Mouse (Mus musculus) myocyte (in vitro differentiated cells): ENCODE results near the gene Camk2d. TPM values are rescaled to one million over a fixed set of nuclear protein-coding genes. Genes with fewer than 3 reads are reported as not detected.
A peak's percentile ranks its signal among the peaks of the same experiment; 100 is the strongest.

Source experiments
- H3K27me3 ChIP-seq: one replicate; pipeline ENCODE4 v1.6.1; 2011; ENCODE audit not compliant: control insufficient read depth, insufficient read depth, insufficient read length
- H3K36me3 ChIP-seq: one replicate; pipeline ENCODE4 v1.6.1; 2011; ENCODE audit not compliant: control insufficient read depth, insufficient read depth
- H3K4me2 ChIP-seq: one replicate; pipeline ENCODE4 v1.6.1; 2011; ENCODE audit warnings: low read depth, control low read depth
- H3K4me3 ChIP-seq: one replicate; pipeline ENCODE4 v1.5.1; 2011; ENCODE audit warnings: mild to moderate bottlenecking, control low read depth, moderate library complexity
- H3K79me2 ChIP-seq: one replicate; pipeline ENCODE4 v1.6.1; 2011; ENCODE audit not compliant: control insufficient read depth, insufficient read depth
- H3ac ChIP-seq: one replicate; pipeline ENCODE4 v1.6.1; 2011; ENCODE audit not compliant: control insufficient read depth, insufficient read length
- CEBPB ChIP-seq: IDR thresholded peaks from 2 replicates; pipeline ENCODE4 v1.6.1; 2011; ENCODE audit warnings: mild to moderate bottlenecking, moderate library complexity; ENCODE audit not compliant: poor library complexity, insufficient read depth, severe bottlenecking
- E2F4 ChIP-seq: IDR thresholded peaks from one replicate; pipeline ENCODE4 v1.6.1; 2011; ENCODE audit warnings: mild to moderate bottlenecking, control low read depth, moderate library complexity; ENCODE audit not compliant: insufficient read depth
- MAX ChIP-seq: IDR thresholded peaks from one replicate; pipeline ENCODE4 v1.6.1; 2011; ENCODE audit warnings: low read depth, mild to moderate bottlenecking, control low read depth
- MYOD1 ChIP-seq, 3 experiments: IDR thresholded peaks; one replicate each; pipeline ENCODE4 v1.6.1; 2011; ENCODE audit warnings: control low read depth in 2 of 3, low read depth in 2 of 3, mild to moderate bottlenecking in 2 of 3, moderate library complexity in 1 of 3; ENCODE audit not compliant: insufficient read length in 2 of 3, control insufficient read depth in 1 of 3
- MYOG ChIP-seq, 3 experiments: IDR thresholded peaks; one replicate each; pipeline ENCODE4 v1.6.1; 2011; ENCODE audit warnings: control low read depth in 2 of 3, low read depth in 2 of 3, mild to moderate bottlenecking in 2 of 3; ENCODE audit not compliant: insufficient read length in 2 of 3, control insufficient read depth in 1 of 3, insufficient read depth in 1 of 3
- POLR2A ChIP-seq: IDR thresholded peaks from one replicate; pipeline ENCODE4 v1.6.1; 2011; ENCODE audit warnings: low read depth, mild to moderate bottlenecking, control low read depth, moderate library complexity; ENCODE audit not compliant: insufficient read length
- POLR2AphosphoS2 ChIP-seq: IDR thresholded peaks from one replicate; pipeline ENCODE4 v1.6.1; 2011; ENCODE audit warnings: low read depth, control low read depth; ENCODE audit not compliant: insufficient read length
- REST ChIP-seq: IDR thresholded peaks from one replicate; pipeline ENCODE4 v1.6.1; 2011; ENCODE audit warnings: mild to moderate bottlenecking, control low read depth, moderate library complexity; ENCODE audit not compliant: insufficient read depth, insufficient read length
- SRF ChIP-seq: IDR thresholded peaks from one replicate; pipeline ENCODE4 v1.6.1; 2011; ENCODE audit warnings: low read depth; ENCODE audit not compliant: control insufficient read depth, insufficient read length
- TCF12 ChIP-seq: IDR thresholded peaks from one replicate; pipeline ENCODE4 v1.6.1; 2011; ENCODE audit warnings: mild to moderate bottlenecking, control low read depth; ENCODE audit not compliant: poor library complexity, insufficient read depth, severe bottlenecking
- TCF3 ChIP-seq: IDR thresholded peaks from one replicate; pipeline ENCODE4 v1.6.1; 2011; ENCODE audit warnings: low read depth, control low read depth; ENCODE audit not compliant: insufficient read length
- USF1 ChIP-seq: IDR thresholded peaks from one replicate; pipeline ENCODE4 v1.6.1; 2011; ENCODE audit warnings: low read depth, mild to moderate bottlenecking, control low read depth, moderate library complexity
- polyA plus RNA-seq: library from polyadenylated mRNA; unstranded; fragments of >200 nt; fragmentation: generic; extraction: Trizol; gene quantifications from one replicate; pipeline ENCODE4 v1.2.1, GENCODE M21; 2012; ENCODE audit warnings: missing spikeins

Gene Camk2d
- polyA plus RNA-seq, 1 experiment: 22.1 TPM

DNA sequence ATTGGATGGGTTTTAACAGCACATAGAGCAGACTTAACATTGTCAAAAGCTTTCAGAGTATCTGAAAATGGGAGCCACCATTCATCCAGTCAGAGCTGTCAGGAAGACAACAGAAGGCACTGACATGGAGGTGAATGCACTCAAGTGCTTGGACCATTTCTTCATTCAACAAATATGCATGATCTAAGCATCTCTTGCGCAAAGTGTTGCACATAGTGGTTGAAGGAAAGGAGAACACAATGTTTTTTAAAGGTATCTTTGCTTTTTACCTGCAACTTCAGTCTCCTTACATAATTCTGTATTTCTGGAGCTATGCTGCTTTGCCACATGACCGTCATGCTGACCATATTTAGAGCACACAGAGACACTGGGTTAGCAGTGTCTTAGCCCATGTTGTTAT lies 138.4 kb downstream of the Camk2d start:
- Histone ChIP-seq H3K4me2 (no peak overlapping the region), H3ac (no peak overlapping the region), H3K36me3 (no peaks in the 10 kb centered on the region), H3K79me2 (peaks cover 4% of the 10 kb centered on the region), H3K4me3 (no peak overlapping the region), H3K27me3 (no peaks in the 10 kb centered on the region)
- 0 out of 2 replicates have a peak, but pooled peaks have one; percentile 17 for TF ChIP-seq CEBPB
- TF ChIP-seq TCF12: no peak

DNA sequence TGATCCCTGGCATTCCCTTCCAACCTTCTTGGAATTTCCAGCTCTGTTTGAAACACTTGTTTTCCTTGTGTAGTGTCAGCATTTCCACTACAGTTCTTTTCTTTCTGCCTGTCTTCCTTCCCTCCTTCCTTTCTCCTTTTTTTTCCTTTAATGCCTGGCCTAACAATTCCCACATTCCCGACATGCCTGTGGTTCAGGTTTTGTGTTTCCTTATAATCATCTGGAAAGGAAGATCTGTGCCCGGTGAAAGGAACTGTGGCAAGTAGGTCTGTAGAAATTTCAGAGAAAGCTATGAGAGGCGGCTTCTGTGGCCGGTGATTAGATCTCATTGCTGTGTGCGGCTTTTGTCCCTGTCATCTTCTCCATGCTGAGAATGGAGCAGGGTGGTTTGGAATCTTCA lies 139.1 kb downstream of the Camk2d start:
- H3K36me3 ChIP-seq: no peaks in the 10 kb centered on the region
- peak overlapping the region; percentile 29 for H3K4me2 ChIP-seq
- no peak overlapping the region for H3ac ChIP-seq
- H3K4me3 ChIP-seq: no peak overlapping the region
- no peaks in the 10 kb centered on the region for H3K27me3 ChIP-seq
- H3K79me2 ChIP-seq: peaks cover 4% of the 10 kb centered on the region
- TF ChIP-seq USF1 (no peak), MYOD1 (IDR thresholded peaks at IDR 0.05; ENCODE audit: control insufficient read depth in 1 of 3, insufficient read length in 2 of 3, low read depth in 2 of 3) (no peak), MYOG (IDR thresholded peaks at IDR 0.05; ENCODE audit: control insufficient read depth in 1 of 3, insufficient read depth in 1 of 3, insufficient read length in 2 of 3, low read depth in 2 of 3) (no peak), CEBPB (no peak), POLR2A (no peak), E2F4 (no peak), TCF3 (no peak), TCF12 (no peak), MAX (no peak), REST (no peak), SRF (no peak), POLR2AphosphoS2 (no peak)

DNA sequence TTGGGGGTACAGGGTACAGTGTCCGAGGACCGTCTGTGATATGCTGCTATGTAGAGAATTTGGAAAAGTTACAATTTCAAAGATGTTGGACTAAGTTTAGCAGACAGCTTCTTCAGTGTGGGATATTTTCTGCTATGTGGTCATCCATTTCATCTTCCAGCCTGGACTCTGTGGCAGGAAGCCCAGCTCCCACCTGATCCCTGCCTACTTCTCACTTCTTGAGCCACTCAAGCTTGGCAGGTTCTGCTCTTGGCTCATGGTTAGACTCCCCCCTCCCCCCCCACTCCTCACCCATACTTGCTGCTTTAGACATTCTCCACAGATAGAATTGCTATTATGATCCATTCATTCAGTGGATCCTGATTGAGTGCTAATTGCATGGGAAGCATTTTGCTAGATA lies 141.0 kb downstream of the Camk2d start:
- Histone ChIP-seq H3K27me3 (no peaks in the 10 kb centered on the region), H3ac (no peak overlapping the region), H3K4me3 (no peak overlapping the region), H3K4me2 (no peak overlapping the region), H3K79me2 (no peaks in the 10 kb centered on the region), H3K36me3 (no peaks in the 10 kb centered on the region)
- TF ChIP-seq MYOG (IDR thresholded peaks at IDR 0.05; ENCODE audit: control insufficient read depth in 1 of 3, insufficient read depth in 1 of 3, insufficient read length in 2 of 3, low read depth in 2 of 3): no peak
- no peak for TF ChIP-seq POLR2AphosphoS2
- no peak for TF ChIP-seq SRF
- no peak for TF ChIP-seq USF1
- no peak for TF ChIP-seq POLR2A
- no peak for TF ChIP-seq TCF3
- TF ChIP-seq REST: no peak
- no peak for TF ChIP-seq E2F4
- TF ChIP-seq TCF12: no peak
- no peak for TF ChIP-seq MYOD1 (IDR thresholded peaks at IDR 0.05; ENCODE audit: control insufficient read depth in 1 of 3, insufficient read length in 2 of 3, low read depth in 2 of 3)
- TF ChIP-seq MAX: no peak
- no peak for TF ChIP-seq CEBPB

DNA sequence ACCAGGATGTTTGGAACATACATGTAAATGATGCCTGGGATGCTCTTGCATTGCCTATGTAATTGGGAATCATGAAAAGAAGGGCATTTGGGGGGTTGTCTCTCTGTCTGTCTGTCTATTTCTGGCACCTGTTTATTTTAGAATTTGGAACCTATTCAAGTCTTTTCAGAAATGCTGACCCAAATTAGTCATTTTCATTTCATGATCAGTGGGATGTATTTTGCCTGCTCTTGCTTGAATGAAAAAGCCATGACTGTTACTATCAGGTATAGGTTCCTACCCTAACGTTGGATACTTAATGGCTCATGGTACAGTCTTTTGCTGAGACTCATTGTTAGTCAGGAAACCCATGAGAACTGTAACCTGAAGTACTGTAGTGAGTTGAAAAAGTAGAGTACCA lies 144.0 kb downstream of the Camk2d start:
- Histone ChIP-seq H3K4me3 (no peak overlapping the region), H3K27me3 (no peaks in the 10 kb centered on the region), H3K36me3 (peaks cover 4% of the 10 kb centered on the region), H3ac (no peak overlapping the region), H3K79me2 (no peaks in the 10 kb centered on the region), H3K4me2 (no peak overlapping the region)
- no peak for TF ChIP-seq POLR2A
- TF ChIP-seq MAX: no peak
- no peak for TF ChIP-seq TCF12
- TF ChIP-seq POLR2AphosphoS2: no peak
- no peak for TF ChIP-seq CEBPB
- no peak for TF ChIP-seq REST
- no peak for TF ChIP-seq E2F4
- TF ChIP-seq SRF: no peak
- TF ChIP-seq TCF3: no peak
- no peak for TF ChIP-seq USF1
- TF ChIP-seq MYOD1 (IDR thresholded peaks at IDR 0.05; ENCODE audit: control insufficient read depth in 1 of 3, insufficient read length in 2 of 3, low read depth in 2 of 3): no peak
- TF ChIP-seq MYOG (IDR thresholded peaks at IDR 0.05; ENCODE audit: control insufficient read depth in 1 of 3, insufficient read depth in 1 of 3, insufficient read length in 2 of 3, low read depth in 2 of 3): no peak

DNA sequence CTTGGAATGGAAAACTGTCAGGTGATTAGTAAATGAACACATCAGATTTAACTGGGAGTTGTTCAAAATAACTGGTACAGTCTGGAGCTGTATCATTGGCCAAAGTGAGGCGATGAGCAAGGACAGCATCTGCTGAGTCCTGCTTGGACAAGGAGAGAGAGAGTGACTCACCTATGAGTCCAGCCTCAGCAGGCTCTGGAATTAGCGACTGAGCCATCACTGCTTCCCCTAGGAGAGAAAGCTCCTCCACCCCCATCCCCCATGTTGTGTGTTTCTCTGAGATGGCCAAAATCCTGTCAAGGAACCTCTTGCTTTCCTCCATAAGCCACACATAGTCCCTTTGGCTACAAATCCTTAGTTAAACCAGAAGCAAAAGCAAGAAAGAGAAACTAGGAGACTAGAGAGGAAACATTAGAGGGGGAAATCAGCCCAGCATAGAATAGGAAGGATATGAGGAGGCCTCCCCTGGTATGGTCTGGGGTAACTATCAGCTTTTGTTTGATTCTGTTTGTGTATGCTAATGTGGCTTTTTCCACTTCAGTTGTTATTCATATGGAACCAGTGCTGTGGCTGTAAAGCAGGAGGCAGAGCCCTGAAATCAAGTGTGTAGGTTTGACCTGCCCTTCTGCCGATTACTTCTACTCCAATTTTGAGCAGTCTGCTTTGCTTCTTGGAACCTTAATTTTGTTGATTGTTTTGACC lies 148.5 kb downstream of the Camk2d start:
- peaks cover 4% of the 10 kb centered on the region for H3K36me3 ChIP-seq
- no peaks in the 10 kb centered on the region for H3K79me2 ChIP-seq
- no peaks in the 10 kb centered on the region for H3K27me3 ChIP-seq
- no peak overlapping the region for H3ac ChIP-seq
- no peak overlapping the region for H3K4me3 ChIP-seq
- peak overlapping the region; percentile 57 for H3K4me2 ChIP-seq
- TF ChIP-seq MAX (no peak), POLR2A (no peak), REST (no peak), E2F4 (no peak), MYOD1 (IDR thresholded peaks at IDR 0.05; ENCODE audit: control insufficient read depth in 1 of 3, insufficient read length in 2 of 3, low read depth in 2 of 3) (no peak), TCF12 (no peak), SRF (no peak), TCF3 (no peak), POLR2AphosphoS2 (no peak), USF1 (no peak), MYOG (IDR thresholded peaks at IDR 0.05; ENCODE audit: control insufficient read depth in 1 of 3, insufficient read depth in 1 of 3, insufficient read length in 2 of 3, low read depth in 2 of 3) (no peak), CEBPB (no peak)
